Mouse (Mus musculus): ENCODE data around the gene Rbx1. TPM values are rescaled to one million over a fixed set of nuclear protein-coding genes. Genes with fewer than 3 reads are reported as not detected.
A peak's percentile ranks its signal among the peaks of the same experiment; 100 is the strongest.
"Not testable (repeated sequence)": the region's sequence is repeated elsewhere in the genome, so short reads cannot be mapped to it uniquely, and the experiment has no call there.

Rbx1 gene
- polyA plus RNA-seq, 1 experiment from 2014 or later, result 512 TPM

GRCm38 (mm10) chr15:81479446-81480213, 13.5 kb downstream of the Rbx1 start:
- 46% methylated on average over 21 of the region's 21 CpGs for WGBS
- H3K4me2 ChIP-seq (replicated peaks; ENCODE audit: low read depth, low read length), result no peak overlapping the region
- H3K9me3 ChIP-seq (ENCODE audit: control insufficient read depth, low read length), result no peaks in the 10 kb centered on the region
- H3K27ac ChIP-seq (ENCODE audit: low read depth, low read length), result no peak overlapping the region
- no peak overlapping the region for H3K9ac ChIP-seq (ENCODE audit: low read depth, low read length)
- no peak for ATAC-seq (ENCODE audit: low FRiP score, low TSS enrichment)
- peaks cover 9% of the 10 kb centered on the region; the same call in 1 of the 2 replicates for H3K36me3 ChIP-seq (ENCODE audit: control insufficient read depth, insufficient read depth, low read length)
- no peak overlapping the region for H3K4me3 ChIP-seq (ENCODE audit: low read length)
- H3K27me3 ChIP-seq (ENCODE audit: control insufficient read depth, insufficient read depth, low read length), result no peaks in the 10 kb centered on the region
- peaks cover 5% of the 10 kb centered on the region for H3K4me1 ChIP-seq (ENCODE audit: control insufficient read depth, insufficient read depth, low read length)

- not testable (repeated sequence) for H3K4me3 ChIP-seq (ENCODE audit: low read length); H3K9ac ChIP-seq (ENCODE audit: low read depth, low read length); H3K27ac ChIP-seq (ENCODE audit: low read depth, low read length); ATAC-seq (ENCODE audit: low FRiP score, low TSS enrichment); H3K9me3 ChIP-seq (ENCODE audit: control insufficient read depth, low read length); H3K4me2 ChIP-seq (replicated peaks; ENCODE audit: low read depth, low read length); H3K27me3 ChIP-seq (ENCODE audit: control insufficient read depth, insufficient read depth, low read length); H3K36me3 ChIP-seq (ENCODE audit: control insufficient read depth, insufficient read depth, low read length); H3K4me1 ChIP-seq (ENCODE audit: control insufficient read depth, insufficient read depth, low read length)
- 64% methylated on average over 3 of the region's 3 CpGs for WGBS
Measured at GRCm38 (mm10) chr15:81480284-81480683, 14.2 kb downstream of the Rbx1 start.

- no peaks in the 10 kb centered on the region for H3K9me3 ChIP-seq (ENCODE audit: control insufficient read depth, low read length)
- peak; percentile 68; the same call in 1 of the 2 replicates for ATAC-seq (ENCODE audit: low FRiP score, low TSS enrichment)
- no peaks in the 10 kb centered on the region for H3K36me3 ChIP-seq (ENCODE audit: control insufficient read depth, insufficient read depth, low read length)
- H3K27me3 ChIP-seq (ENCODE audit: control insufficient read depth, insufficient read depth, low read length), result no peaks in the 10 kb centered on the region
- no peak overlapping the region for H3K27ac ChIP-seq (ENCODE audit: low read depth, low read length)
- no peak overlapping the region for H3K9ac ChIP-seq (ENCODE audit: low read depth, low read length)
- 13% methylated on average over 13 of the region's 13 CpGs for WGBS
- H3K4me3 ChIP-seq (ENCODE audit: low read length), result peak overlapping the region; percentile 15
- H3K4me2 ChIP-seq (replicated peaks; ENCODE audit: low read depth, low read length), result peak overlapping the region; percentile 34
- peaks cover 10% of the 10 kb centered on the region for H3K4me1 ChIP-seq (ENCODE audit: control insufficient read depth, insufficient read depth, low read length)
Measured at GRCm38 (mm10) chr15:81480977-81481379, 14.9 kb downstream of the Rbx1 start.

GRCm38 (mm10) chr15:81482966-81483365, 16.9 kb downstream of the Rbx1 start:
- Histone ChIP-seq H3K4me3 (ENCODE audit: low read length) (no peak overlapping the region), H3K27ac (ENCODE audit: low read depth, low read length) (no peak overlapping the region), H3K27me3 (ENCODE audit: control insufficient read depth, insufficient read depth, low read length) (no peaks in the 10 kb centered on the region), H3K4me2 (replicated peaks; ENCODE audit: low read depth, low read length) (no peak overlapping the region), H3K4me1 (ENCODE audit: control insufficient read depth, insufficient read depth, low read length) (peaks cover 10% of the 10 kb centered on the region), H3K9me3 (ENCODE audit: control insufficient read depth, low read length) (no peaks in the 10 kb centered on the region), H3K36me3 (ENCODE audit: control insufficient read depth, insufficient read depth, low read length) (no peaks in the 10 kb centered on the region), H3K9ac (ENCODE audit: low read depth, low read length) (no peak overlapping the region)
- no peak for ATAC-seq (ENCODE audit: low FRiP score, low TSS enrichment)
- 83% methylated on average over 2 of the region's 2 CpGs for WGBS

- Histone ChIP-seq H3K4me1 (ENCODE audit: control insufficient read depth, insufficient read depth, low read length) (peaks cover 10% of the 10 kb centered on the region), H3K9ac (ENCODE audit: low read depth, low read length) (no peak overlapping the region), H3K4me2 (replicated peaks; ENCODE audit: low read depth, low read length) (no peak overlapping the region), H3K27me3 (ENCODE audit: control insufficient read depth, insufficient read depth, low read length) (no peaks in the 10 kb centered on the region), H3K4me3 (ENCODE audit: low read length) (no peak overlapping the region), H3K9me3 (ENCODE audit: control insufficient read depth, low read length) (no peaks in the 10 kb centered on the region), H3K36me3 (ENCODE audit: control insufficient read depth, insufficient read depth, low read length) (no peaks in the 10 kb centered on the region), H3K27ac (ENCODE audit: low read depth, low read length) (no peak overlapping the region)
- WGBS, result 81% methylated on average over 6 of the region's 6 CpGs
- 0 out of 2 replicates have a peak, but pooled peaks have one; percentile 33 for ATAC-seq (ENCODE audit: low FRiP score, low TSS enrichment)
Measured at GRCm38 (mm10) chr15:81483691-81484090, 17.6 kb downstream of the Rbx1 start.

- ATAC-seq (ENCODE audit: low FRiP score, low TSS enrichment), result no peak
- Histone ChIP-seq H3K27ac (ENCODE audit: low read depth, low read length) (no peak overlapping the region), H3K9ac (ENCODE audit: low read depth, low read length) (no peak overlapping the region), H3K36me3 (ENCODE audit: control insufficient read depth, insufficient read depth, low read length) (no peaks in the 10 kb centered on the region), H3K4me3 (ENCODE audit: low read length) (no peak overlapping the region), H3K9me3 (ENCODE audit: control insufficient read depth, low read length) (no peaks in the 10 kb centered on the region), H3K27me3 (ENCODE audit: control insufficient read depth, insufficient read depth, low read length) (no peaks in the 10 kb centered on the region), H3K4me1 (ENCODE audit: control insufficient read depth, insufficient read depth, low read length) (0 out of 2 replicates have a peak, but pooled peaks cover 5% of the 10 kb centered on the region), H3K4me2 (replicated peaks; ENCODE audit: low read depth, low read length) (no peak overlapping the region)
- 88% methylated on average over 4 of the region's 4 CpGs for WGBS
Measured at GRCm38 (mm10) chr15:81485483-81485882, 19.4 kb downstream of the Rbx1 start.

- no peak overlapping the region for H3K4me2 ChIP-seq (replicated peaks; ENCODE audit: low read depth, low read length)
- no peak overlapping the region for H3K9ac ChIP-seq (ENCODE audit: low read depth, low read length)
- H3K4me1 ChIP-seq (ENCODE audit: control insufficient read depth, insufficient read depth, low read length), result no peaks in the 10 kb centered on the region
- no peaks in the 10 kb centered on the region for H3K9me3 ChIP-seq (ENCODE audit: control insufficient read depth, low read length)
- no peak overlapping the region for H3K4me3 ChIP-seq (ENCODE audit: low read length)
- H3K36me3 ChIP-seq (ENCODE audit: control insufficient read depth, insufficient read depth, low read length), result no peaks in the 10 kb centered on the region
- no peaks in the 10 kb centered on the region for H3K27me3 ChIP-seq (ENCODE audit: control insufficient read depth, insufficient read depth, low read length)
- no peak overlapping the region for H3K27ac ChIP-seq (ENCODE audit: low read depth, low read length)
- ATAC-seq (ENCODE audit: low FRiP score, low TSS enrichment), result no peak
- WGBS, result 82% methylated on average over 2 of the region's 2 CpGs
Measured at GRCm38 (mm10) chr15:81503466-81503865, 37.4 kb downstream of the Rbx1 start.

GRCm38 (mm10) chr15:81503995-81504394, 37.9 kb downstream of the Rbx1 start:
- Histone ChIP-seq H3K36me3 (ENCODE audit: control insufficient read depth, insufficient read depth, low read length) (no peaks in the 10 kb centered on the region), H3K4me3 (ENCODE audit: low read length) (no peak overlapping the region), H3K4me2 (replicated peaks; ENCODE audit: low read depth, low read length) (no peak overlapping the region), H3K9me3 (ENCODE audit: control insufficient read depth, low read length) (no peaks in the 10 kb centered on the region), H3K4me1 (ENCODE audit: control insufficient read depth, insufficient read depth, low read length) (no peaks in the 10 kb centered on the region), H3K27ac (ENCODE audit: low read depth, low read length) (no peak overlapping the region), H3K27me3 (ENCODE audit: control insufficient read depth, insufficient read depth, low read length) (no peaks in the 10 kb centered on the region), H3K9ac (ENCODE audit: low read depth, low read length) (no peak overlapping the region)
- WGBS, result 92% methylated on average over 2 of the region's 2 CpGs
- ATAC-seq (ENCODE audit: low FRiP score, low TSS enrichment), result no peak

- Histone ChIP-seq H3K9ac (ENCODE audit: low read depth, low read length) (no peak overlapping the region), H3K36me3 (ENCODE audit: control insufficient read depth, insufficient read depth, low read length) (no peaks in the 10 kb centered on the region), H3K27me3 (ENCODE audit: control insufficient read depth, insufficient read depth, low read length) (no peaks in the 10 kb centered on the region), H3K4me3 (ENCODE audit: low read length) (no peak overlapping the region), H3K4me2 (replicated peaks; ENCODE audit: low read depth, low read length) (no peak overlapping the region), H3K27ac (ENCODE audit: low read depth, low read length) (no peak overlapping the region), H3K4me1 (ENCODE audit: control insufficient read depth, insufficient read depth, low read length) (peaks cover 8% of the 10 kb centered on the region), H3K9me3 (ENCODE audit: control insufficient read depth, low read length) (no peaks in the 10 kb centered on the region)
- no peak for ATAC-seq (ENCODE audit: low FRiP score, low TSS enrichment)
Measured at GRCm38 (mm10) chr15:81507201-81507600, 41.1 kb downstream of the Rbx1 start.

Measured in kidney, embryonic 14.5 days (tissue).